Mouse (Mus musculus) erythroblast, adult 5-6 weeks (primary cell): ENCODE results near the gene Ret. TPM values are rescaled to one million over a fixed set of nuclear protein-coding genes. Genes with fewer than 3 reads are reported as not detected.

Experiments
- ATAC-seq: replicated peaks from 2 replicates; pipeline ENCODE4 v1.8.0; 2016; ENCODE audit warnings: moderate number of reproducible peaks, mild to moderate bottlenecking, moderate TSS enrichment, inconsistent platforms; ENCODE audit not compliant: poor library complexity, low FRiP score, severe bottlenecking
- total RNA-seq, 2 experiments: library from RNA; stranded (forward) in 1 of 2; stranded (reverse) in 1 of 2; fragments of 150-400 nt in 1 of 2; fragments of 200-764, 138-1000 nt in 1 of 2; gene quantifications; 2 replicates each; pipeline versions ENCODE4 v1.2.3 to v1.2.4; 2015 to 2017; ENCODE audit warnings: low replicate concordance in 2 of 2

Ret gene
- total RNA-seq, 2 experiments from 2014 or later: not detected

DNA sequence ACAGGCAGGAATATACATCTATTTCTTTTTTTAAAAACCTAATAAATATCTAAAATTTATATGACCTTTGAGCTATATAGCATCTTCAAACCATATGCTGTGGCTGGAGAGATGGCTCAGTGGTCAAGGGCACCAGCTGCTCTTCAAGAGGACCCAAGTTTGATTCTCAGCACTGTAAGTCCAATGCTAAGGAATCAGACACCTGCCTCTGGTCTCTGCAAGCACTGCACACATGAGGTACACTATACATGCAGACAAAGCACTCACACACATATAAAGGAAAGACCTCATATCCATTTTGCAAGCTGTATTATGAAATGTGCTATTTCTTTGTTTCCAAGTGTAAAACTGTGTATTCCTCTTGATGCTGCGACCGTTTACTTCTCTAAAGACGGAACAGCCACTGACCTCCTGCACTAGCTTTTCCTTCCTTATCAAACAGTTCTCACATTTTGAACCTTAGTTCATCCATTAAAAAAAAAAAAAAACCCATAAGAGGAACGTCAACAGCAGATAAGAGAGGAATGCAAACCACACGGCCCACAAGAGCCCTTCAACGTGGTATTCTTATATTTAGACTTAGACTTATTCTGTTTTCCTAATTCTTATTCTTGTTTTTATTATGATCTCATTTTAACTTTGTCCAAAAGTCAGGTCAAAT lies 69.6 kb downstream of the Ret start:
- ATAC-seq: peak; percentile 74

DNA sequence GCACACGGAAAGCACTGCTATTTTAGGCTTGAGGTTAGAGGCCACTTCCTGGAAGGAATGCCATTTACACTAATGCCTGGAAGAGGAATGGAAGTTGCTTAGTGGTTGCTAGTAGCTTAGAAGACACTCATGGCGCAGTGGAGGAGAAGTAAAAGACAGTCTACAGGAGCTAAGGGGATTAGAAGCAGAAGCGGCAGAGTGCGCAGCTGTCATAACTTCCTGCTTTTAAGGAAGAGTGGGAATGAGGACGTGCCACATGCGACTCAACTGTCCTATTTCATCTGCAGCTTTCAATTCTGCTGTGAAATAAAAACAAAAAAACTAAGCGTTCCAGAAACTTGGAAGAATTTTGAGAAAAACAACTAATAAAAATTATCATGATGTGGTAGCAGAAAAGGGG lies 70.3 kb downstream of the Ret start:
- ATAC-seq: no peak

DNA sequence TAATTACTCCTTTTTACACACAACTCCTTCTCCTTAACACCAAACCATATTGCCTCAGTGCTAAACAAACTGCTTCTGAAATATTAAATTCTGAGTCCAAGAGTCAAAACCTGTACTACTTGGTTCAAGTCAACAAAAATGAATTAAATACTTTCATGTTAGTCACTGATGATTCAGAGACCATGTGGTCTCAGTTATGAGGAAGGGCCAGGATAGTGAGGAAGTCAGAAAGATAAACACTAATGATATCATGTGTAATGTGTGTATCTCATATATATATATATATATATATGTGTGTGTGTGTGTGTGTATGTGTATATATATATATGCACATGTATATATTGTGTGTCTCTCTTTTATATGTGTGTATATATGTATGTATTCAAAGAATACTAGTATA lies 70.9 kb downstream of the Ret start:
- no peak for ATAC-seq

DNA sequence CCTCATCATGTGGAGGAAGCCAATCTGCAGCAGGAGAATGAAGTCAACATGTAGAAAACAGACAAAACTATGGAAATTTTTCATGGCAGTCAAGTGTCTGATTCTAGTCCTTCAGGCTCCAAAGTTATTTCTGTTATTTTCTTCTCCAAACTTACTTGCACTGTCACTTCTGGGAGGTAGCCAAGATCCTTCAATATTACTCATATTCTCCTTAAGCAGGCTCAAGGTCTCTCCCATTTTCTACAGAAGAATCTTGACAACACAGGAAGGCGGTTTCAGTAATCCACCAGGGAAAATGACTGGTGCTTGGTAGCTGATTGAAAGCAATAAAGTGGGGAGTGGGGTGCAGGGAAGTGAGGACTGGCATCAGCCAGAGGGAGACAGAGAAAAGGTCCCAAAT lies 74.8 kb downstream of the Ret start:
- ATAC-seq: no peak

DNA sequence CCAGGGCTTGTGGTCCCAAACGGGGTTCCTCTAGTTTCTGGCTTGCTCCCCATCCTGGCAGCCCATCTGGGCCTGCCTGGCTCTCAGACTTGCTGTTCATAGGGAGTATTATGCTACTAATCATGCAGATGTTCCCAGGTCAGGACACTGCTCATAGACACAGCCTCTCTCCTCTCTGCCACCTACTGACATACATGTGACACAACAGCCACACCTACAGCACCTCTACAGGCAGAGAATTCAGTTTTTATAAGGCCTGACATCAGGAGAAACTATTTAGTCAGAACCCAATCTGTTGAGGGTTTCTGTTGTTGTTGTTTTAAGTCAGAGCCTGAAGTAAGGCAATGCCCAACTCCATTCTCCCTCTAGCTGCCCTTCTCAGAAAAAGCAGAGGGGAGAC lies 85.7 kb downstream of the Ret start:
- no peak for ATAC-seq

Other genes with a start within 250 kb of the Ret start
- not detected in 2 replicates for gene Rasgef1a, start 186.3 kb downstream of the Ret start, total RNA-seq (2015; ENCODE audit: low replicate concordance)
- 0.09 TPM in 1 of 2 replicates, not detected in the other for gene Rasgef1a, start 186.3 kb downstream of the Ret start, total RNA-seq (2017; ENCODE audit: low replicate concordance)
- gene Csgalnact2, start 58.6 kb downstream of the Ret start, total RNA-seq (2015; ENCODE audit: low replicate concordance): 37.6 and 63.2 TPM in 2 replicates
- 42.8 and 43.2 TPM in 2 replicates for gene Csgalnact2, start 58.6 kb downstream of the Ret start, total RNA-seq (2017; ENCODE audit: low replicate concordance)
- 9.4 and 13.3 TPM in 2 replicates for gene Bms1, start 221.8 kb upstream of the Ret start, total RNA-seq (2015; ENCODE audit: low replicate concordance)
- gene Bms1, start 221.8 kb upstream of the Ret start, total RNA-seq (2017; ENCODE audit: low replicate concordance): 21.5 and 24.4 TPM in 2 replicates